Mouse (Mus musculus): ENCODE measurements around the gene Ntng1.

DNA sequence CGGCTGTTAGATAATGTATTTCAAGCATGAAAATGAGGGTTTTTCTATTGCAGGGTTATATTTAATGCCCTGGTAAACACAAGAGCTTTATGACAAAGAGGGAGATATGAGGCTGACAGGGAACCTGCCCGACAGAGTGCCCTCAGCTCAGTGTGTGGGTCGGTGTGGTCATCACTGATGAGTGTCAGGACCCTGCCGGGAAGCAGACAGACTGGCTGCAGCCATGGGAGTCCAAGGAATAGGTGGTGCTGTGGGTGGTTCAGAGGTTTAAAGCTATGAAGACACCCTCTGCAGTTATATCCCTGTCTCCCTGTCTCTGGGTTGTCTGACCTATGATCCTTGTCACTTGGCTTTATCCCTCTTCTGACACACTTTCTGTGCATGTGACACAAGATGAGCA is 258.1 kb downstream of the Ntng1 start:
- TF ChIP-seq CTCF (IDR thresholded peaks at IDR 0.05) (no peak), EP300 (IDR thresholded peaks at IDR 0.05) (no peak)
